Mouse (Mus musculus): ENCODE data around the gene Pcca.

DNA sequence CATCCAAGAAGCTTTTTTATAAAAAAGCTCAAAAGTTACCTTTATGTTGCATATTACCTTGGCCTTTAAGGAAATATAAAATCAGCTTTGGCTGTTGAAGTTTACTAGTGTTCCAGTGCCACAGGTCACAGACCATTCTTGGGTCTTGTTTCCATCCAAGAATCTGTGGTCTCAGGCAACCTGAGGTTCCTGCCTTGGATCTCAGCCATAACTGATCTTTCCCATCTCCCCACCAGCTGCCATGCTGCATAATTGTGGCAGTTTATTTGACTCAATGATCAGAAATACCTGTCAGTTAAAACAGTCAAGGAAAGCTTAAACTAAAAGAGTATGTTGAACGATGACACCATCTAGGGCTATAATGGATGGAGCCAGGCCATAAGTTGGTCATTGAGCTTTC is 222.5 kb downstream of the Pcca start:
- no peak for TF ChIP-seq POLR2A (IDR thresholded peaks at IDR 0.05; ENCODE audit: borderline replicate concordance, control insufficient read depth, low read depth, low read length)
- TF ChIP-seq CTCF (IDR thresholded peaks at IDR 0.05; ENCODE audit: control insufficient read depth, insufficient read depth, low read length) = no peak

Measured in bone marrow, adult 2 months (tissue).